Mouse (Mus musculus) megakaryocyte, embryonic 14.5 days (primary cell): Measurements from ENCODE around the gene P3h3.

Experiments used
- FLI1 ChIP-seq: IDR thresholded peaks from 2 replicates; pipeline ENCODE4 v1.6.1; 2012; ENCODE audit warnings: low read length, inconsistent platforms, mixed read lengths
- GATA1 ChIP-seq: IDR thresholded peaks from 3 replicates; pipeline ENCODE4 v1.6.1; 2012; ENCODE audit warnings: mixed read lengths, low read length, inconsistent platforms, borderline replicate concordance

DNA sequence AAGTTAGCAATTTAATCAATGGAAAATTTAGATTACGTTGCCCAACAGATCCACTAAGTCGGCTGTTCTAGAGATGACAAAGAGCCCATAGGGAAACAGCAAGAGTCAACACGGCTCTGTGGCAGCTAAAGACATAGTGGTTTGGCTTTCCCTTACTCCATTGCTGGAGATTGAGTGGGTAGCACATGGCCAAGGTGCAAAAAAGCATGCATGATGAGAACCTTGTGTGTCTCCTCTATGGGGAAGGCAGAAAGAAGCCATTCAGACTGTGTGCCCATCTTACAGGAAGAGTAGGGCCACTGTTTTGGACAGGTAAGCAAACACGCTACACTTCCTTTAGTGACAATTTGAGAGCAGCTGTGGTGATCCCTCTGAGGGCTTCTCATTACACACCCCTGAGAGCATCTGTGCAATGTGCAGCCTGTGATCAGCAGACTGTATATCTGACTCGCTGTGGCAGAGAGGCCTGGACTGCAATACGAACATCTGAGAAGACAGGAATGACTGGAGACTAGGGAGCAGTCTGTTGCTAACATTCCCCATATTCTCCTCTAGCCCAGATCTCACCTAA is 31.1 kb upstream of the P3h3 start:
- no peak for TF ChIP-seq GATA1
- no peak for TF ChIP-seq FLI1
